Mouse (Mus musculus): ENCODE measurements around the gene Cox11.
A peak's percentile ranks its signal among the peaks of the same experiment; 100 is the strongest.

Cox11 gene

GRCm38 (mm10) chr11:90637440-90638311, at the start of gene Cox11, which contains the start of gene Stxbp4:
Cox11 (plus strand) TSS chr11:90638173.
Stxbp4 (minus strand) TSS chr11:90638084.
- DNase-seq = peak; percentile 95 to 97

- no peak for DNase-seq
Observed at GRCm38 (mm10) chr11:90590996-90591395, 47.0 kb upstream of the Cox11 start.

- no peak for DNase-seq
Observed at GRCm38 (mm10) chr11:90595826-90596225, 42.1 kb upstream of the Cox11 start.

DNA sequence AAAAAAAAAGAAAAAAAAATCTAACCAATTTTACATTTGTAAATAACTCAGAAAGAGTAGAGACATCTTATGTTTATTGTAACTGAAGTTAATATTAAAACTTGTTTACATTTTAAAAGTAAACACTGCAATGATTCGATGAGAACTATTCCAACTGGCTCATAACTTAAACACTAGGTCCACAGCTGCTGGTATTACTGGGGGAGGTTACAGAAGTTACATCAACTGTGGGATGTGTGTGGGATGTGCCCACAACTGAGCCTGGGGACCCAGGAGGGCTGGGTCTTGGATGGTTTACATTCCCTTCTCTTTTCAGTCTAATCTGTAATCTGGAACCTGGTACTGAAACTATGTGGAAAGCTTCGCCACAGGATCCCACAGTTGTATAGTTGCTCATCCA, 34.9 kb upstream of the Cox11 start:
- DNase-seq = no peak

DNA sequence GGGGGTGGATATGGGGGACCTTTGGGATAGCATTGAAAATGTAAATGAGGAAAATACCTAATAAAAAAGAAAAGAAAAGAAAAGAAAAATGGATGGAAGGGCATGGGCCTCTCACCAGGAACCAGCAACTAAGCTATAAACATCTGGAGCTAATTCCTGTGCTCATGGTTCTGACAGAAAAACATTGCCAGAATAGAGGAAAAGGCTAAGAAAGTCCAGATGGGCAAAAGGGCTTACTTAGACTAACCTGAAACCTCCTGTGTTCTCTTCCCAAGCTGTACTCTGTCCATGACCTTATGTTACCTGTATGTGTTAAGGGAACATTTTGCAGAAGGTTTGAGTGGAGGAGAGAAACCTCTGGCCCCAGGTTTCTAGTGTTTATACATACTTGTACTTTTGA, 25.9 kb upstream of the Cox11 start:
- DNase-seq = no peak

DNA sequence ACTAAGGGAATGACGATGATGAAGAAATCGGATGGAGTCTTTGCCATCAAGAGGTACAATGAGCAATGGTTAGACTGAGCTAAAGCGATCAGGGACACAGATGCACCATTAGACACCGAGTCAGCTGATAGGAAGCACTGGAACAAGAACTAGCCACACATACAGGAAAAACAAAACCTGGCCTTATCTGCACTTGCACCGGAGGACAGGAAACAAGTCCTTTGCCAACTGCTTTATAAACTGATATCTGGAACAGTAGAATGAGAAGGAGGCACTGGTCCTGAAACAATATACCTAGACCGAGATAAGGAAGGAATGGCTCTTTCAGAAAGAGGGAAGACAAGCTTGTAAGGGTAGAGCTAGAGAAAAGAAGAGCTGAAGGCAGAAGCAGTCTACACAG, 23.2 kb upstream of the Cox11 start:
- no peak for DNase-seq

- DNase-seq = no peak
Observed at GRCm38 (mm10) chr11:90616431-90616830, 21.5 kb upstream of the Cox11 start.

- DNase-seq = no peak
Observed at GRCm38 (mm10) chr11:90622044-90622443, 15.9 kb upstream of the Cox11 start.

- no peak for DNase-seq
Observed at GRCm38 (mm10) chr11:90622500-90622899, 15.5 kb upstream of the Cox11 start.

DNA sequence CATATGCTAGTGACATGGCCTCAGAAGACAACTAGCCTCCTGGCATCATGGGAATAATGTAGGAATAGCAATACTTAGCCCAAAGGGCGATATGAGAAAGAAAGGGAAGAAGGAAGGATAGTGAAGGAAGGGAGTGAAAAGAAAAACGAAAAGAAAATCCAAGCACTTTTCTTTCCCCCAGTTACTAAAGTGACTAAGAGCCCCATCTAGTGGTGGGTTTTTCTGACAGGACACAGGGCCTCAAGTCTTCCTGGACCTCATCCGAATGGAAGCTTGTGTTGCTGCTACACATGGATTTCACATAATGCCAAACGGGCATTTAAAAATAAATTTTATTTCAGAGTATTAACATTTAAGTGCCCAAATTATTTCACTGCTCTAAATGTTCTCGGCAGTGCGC, 14.5 kb upstream of the Cox11 start:
- peak; percentile 24 to 40 for DNase-seq

- no peak for DNase-seq
Observed at GRCm38 (mm10) chr11:90625174-90625573, 12.8 kb upstream of the Cox11 start.

GRCm38 (mm10) chr11:90627751-90628150, 10.2 kb upstream of the Cox11 start:
- no peak for DNase-seq

GRCm38 (mm10) chr11:90632480-90632879, 5.5 kb upstream of the Cox11 start:
- DNase-seq = no peak

GRCm38 (mm10) chr11:90634661-90635060, 3.3 kb upstream of the Cox11 start:
- DNase-seq = no peak

- DNase-seq = peak; percentile 56 to 72
Observed at GRCm38 (mm10) chr11:90638312-90638830, 398 bp downstream of the Cox11 start.

DNA sequence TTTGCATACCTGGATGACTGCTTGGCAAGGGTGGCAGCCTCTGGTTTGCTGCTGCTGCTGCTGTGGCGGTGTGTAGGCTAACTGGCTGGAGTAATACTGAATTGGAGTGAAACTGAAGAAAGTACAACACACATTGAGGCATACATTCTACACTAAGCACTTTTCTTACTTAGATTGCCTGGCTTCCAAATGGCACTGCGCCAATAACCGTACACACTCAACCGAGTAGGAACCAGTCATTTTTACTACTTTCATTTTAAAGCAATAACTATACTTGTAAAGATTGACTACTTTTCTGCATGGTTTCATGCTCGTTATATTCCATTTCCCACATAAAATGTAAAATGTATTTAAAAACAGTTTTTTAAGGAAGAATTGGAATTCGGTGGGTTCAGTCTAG, 11.8 kb downstream of the Cox11 start:
- peak; percentile 30 to 35 for DNase-seq

DNA sequence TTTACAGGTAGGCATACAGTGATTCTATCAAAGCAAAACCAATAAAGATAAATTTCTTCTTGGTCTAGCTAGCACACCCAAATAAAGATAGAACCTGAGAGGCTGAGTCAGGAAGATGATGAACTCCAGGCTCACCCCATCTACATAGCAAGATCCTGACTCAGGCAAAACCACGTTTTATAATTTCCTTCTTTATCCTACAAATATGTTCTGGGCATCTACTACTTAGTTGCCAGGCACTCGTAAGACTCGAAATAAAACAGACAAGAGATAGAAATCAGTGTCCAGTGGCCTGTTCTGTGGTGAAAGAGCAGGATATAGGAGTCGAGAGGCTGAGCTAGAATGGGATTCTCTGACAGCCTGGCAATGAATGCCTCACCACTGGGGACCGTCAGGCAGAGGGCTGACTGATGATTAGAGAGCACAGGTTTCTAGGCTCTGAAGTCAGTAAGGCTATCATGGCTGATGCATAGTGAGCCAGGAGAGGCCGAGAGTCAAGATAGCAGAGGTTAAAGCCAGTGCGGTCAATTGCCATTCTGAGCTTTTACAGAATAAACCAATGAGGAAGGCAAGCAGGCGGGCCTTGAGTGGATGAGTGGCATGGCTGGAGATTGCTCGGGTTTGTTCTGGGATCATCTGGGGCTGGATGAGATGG, 12.4 kb downstream of the Cox11 start:
- no peak for DNase-seq

DNA sequence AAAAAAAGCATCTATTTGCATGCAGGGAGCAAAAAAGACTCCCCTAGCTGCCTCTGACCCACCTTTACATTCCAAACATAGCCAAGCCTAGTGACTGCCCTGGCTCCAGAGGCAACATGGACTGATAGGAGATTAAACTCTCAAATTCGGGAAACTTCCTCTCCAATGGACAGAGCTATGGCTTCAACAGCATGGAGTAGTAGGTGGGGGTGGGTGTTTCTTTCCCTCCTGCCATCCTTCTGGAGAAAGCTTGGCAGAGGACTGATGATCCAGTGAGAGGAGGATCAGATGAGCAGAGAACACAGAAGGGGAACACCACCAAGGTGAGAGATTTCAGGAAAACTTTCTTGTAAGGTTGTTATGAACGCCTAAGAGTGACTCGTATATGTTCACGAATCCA, 14.6 kb downstream of the Cox11 start:
- DNase-seq = no peak

GRCm38 (mm10) chr11:90657527-90657926, 19.6 kb downstream of the Cox11 start:
- no peak for DNase-seq

DNA sequence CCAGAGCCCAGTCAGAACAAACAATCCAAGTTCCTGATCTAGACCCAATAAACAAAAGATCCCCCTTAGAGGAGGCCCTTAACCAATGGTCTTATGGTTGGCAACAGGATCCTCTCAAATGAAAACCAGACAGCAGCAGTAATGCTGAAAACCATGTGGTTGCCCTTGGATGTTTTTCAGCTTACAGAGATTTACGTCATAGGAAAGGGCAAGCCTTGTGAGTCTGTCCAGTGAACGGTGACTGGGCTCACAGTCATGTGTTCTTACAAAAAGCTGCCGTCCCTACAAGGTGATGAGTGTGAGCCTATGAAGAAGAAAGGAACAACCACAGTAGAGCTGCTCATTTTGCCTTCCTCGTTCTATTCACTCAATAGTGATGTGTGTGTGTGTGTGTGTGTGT, 22.7 kb downstream of the Cox11 start:
- DNase-seq = no peak

- DNase-seq = no peak
Observed at GRCm38 (mm10) chr11:90663052-90663451, 25.1 kb downstream of the Cox11 start.

DNA sequence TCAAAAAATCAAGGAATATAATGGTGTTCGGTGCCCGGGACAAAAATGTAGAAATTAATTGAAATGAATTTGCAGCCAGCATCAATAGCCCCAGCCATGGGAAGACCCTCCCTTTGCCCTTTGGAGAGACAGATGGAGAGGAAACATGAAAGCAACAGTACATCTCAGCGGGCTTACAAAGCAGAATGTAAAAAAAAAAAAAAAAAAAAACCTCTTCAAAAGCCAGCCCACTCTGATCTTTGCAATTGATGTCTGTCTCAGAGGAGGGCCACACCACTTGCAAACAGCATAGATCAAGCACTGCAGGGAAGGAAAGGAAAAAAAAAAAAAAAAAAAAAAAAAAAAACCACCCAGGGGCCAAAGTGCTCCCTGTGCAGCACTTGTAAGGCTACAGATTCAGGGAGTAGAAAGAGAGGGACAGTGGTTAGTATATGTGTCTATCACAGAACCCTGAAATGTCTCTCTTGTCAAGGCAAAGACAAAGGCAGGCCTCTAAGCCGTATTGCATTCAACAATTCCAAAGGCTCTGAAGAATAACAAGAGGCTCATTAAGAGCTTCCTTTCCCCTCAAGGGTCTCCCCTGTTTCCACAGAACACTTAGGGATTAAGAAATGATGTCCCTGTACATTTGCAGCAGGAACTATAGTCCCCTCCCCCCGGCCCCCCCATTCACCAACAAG, 25.8 kb downstream of the Cox11 start:
- no peak for DNase-seq

DNA sequence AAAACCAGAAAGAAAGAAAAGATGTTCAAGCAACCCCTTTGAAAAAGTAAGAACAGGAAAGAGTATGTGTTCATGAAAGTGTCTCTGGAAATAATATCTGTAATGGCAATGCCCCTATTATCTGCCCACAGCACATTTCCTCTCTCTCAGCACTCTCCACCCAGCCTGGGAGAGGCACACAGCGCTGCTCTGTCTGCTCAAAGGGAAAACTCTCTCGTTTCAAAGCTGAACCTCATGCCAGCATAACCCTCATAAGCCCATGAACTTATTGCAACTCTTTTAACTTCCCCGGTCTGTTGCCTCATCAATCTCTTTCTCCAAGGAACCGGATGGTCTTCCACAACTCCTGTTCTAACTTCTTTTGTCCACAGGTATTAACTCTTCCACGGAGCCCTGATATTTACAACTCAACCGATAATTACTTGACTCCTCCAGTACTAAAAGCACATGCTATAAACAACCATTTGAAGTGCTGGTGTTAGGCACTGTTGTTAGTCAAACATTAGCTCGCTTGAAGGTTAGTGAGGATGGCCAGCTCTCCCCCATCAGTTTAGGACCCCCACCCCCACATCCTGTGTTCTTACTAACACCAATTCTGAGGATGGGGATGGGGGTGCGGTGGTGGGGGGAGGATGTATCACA, 26.5 kb downstream of the Cox11 start:
- DNase-seq = peak; percentile 8 to 13
